Mouse (Mus musculus) thymus, postnatal 10 days (tissue): ENCODE results near the gene Rims4.

ENCODE experiments used
- DNase-seq, 2 experiments: peaks; one replicate each; pipeline ENCODE4 v3.0.0; 2021; ENCODE audit warnings: low spot score in 2 of 2

Gene Rims4

GRCm38 (mm10) chr2:163866061-163866460, 52.4 kb downstream of the Rims4 start:
- DNase-seq = no peak

GRCm38 (mm10) chr2:163865311-163865710, 53.2 kb downstream of the Rims4 start:
- no peak for DNase-seq

GRCm38 (mm10) chr2:163858254-163858947, 60.1 kb downstream of the Rims4 start:
- peak; percentile 11 to 69 for DNase-seq

- no peak for DNase-seq
Observed at GRCm38 (mm10) chr2:163857233-163857632, 61.2 kb downstream of the Rims4 start.

GRCm38 (mm10) chr2:163853461-163853901, 65.0 kb downstream of the Rims4 start, which contains the start of gene Kcnk15:
Gene Kcnk15, plus strand, starts transcription at chr2:163853651.
- DNase-seq = peak in 1 of 2 experiments; percentile 33

- no peak for DNase-seq
Observed at GRCm38 (mm10) chr2:163842043-163842442, 76.4 kb downstream of the Rims4 start.

GRCm38 (mm10) chr2:163839519-163839918, 79.0 kb downstream of the Rims4 start:
- no peak for DNase-seq

- peak; percentile 46 to 86 for DNase-seq
Observed at GRCm38 (mm10) chr2:163838043-163838442, 80.4 kb downstream of the Rims4 start.

- DNase-seq = no peak
Observed at GRCm38 (mm10) chr2:163831163-163831562, 87.3 kb downstream of the Rims4 start.

- DNase-seq = no peak
Observed at GRCm38 (mm10) chr2:163826494-163826893, 92.0 kb downstream of the Rims4 start.

- no peak for DNase-seq
Observed at GRCm38 (mm10) chr2:163825861-163826260, 92.6 kb downstream of the Rims4 start.

GRCm38 (mm10) chr2:163823771-163824170, 94.7 kb downstream of the Rims4 start:
- no peak for DNase-seq

- peak in 1 of 2 experiments; percentile 43 for DNase-seq
Observed at GRCm38 (mm10) chr2:163823248-163823647, 95.2 kb downstream of the Rims4 start.

GRCm38 (mm10) chr2:163820607-163821006, 97.9 kb downstream of the Rims4 start, which contains the start of gene Ccn5:
Gene Ccn5, plus strand, starts transcription at chr2:163820861.
- no peak for DNase-seq

- DNase-seq = no peak
Observed at GRCm38 (mm10) chr2:163814739-163815465, 103.6 kb downstream of the Rims4 start.

GRCm38 (mm10) chr2:163813077-163813476, 105.4 kb downstream of the Rims4 start:
- no peak for DNase-seq
